ENCODE assay signal across 22 mouse cellular contexts in the genomic region with DNA sequence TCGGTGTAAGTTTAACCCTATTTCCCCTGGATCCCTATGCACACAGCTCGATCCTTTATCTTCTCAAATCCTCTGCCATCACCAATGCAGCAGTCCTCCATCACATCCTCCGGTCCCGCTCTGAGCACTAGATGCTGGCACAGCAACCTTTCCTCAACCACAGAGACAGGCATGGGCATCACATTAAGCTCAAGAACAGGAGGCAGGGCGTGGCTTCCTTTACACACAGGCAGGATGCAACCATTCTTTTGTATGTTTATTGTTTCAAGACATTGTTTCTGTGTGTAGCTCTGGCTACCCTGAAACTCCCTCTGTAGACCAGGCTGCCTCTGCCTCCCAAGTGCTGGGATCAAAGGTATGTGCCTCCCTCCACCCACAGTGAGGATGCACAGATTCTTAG. TPM values are rescaled to one million over a fixed set of nuclear protein-coding genes. Genes with fewer than 3 reads are reported as not detected.
DNase-seq lines count a peak whose midpoint lies in the region; TF ChIP-seq lines count a peak whose summit lies in the region.
"Had no signal": no experiment of that assay in that cellular context is flagged by ENCODE, and none has a peak within 500 bp of the region (broad histone marks: within the 10 kb centered on the region; RNA-seq: fewer than 3 reads in every experiment).

No protein-coding gene starts in this region.

- peak overlapping the region; percentile 81 for H3K27ac ChIP-seq in kidney, adult 2 months (ENCODE audit: insufficient read depth, low read depth, low read length)
- H3K27ac ChIP-seq: heart, embryonic 10.5 days; hindbrain, embryonic 15.5 days; layer of hippocampus, adult 2 months; midbrain, embryonic 15.5 days; neural tube, embryonic 13.5 days; stomach, postnatal 0 days had no signal

- H3K4me3 ChIP-seq in kidney, adult 2 months (ENCODE audit: insufficient read depth, low read depth, low read length): no peak overlapping the region
- H3K4me3 ChIP-seq: erythroblast, embryonic 14.5 days; heart, embryonic 10.5 days; hindbrain, embryonic 15.5 days; layer of hippocampus, adult 2 months; liver, embryonic 15.5 days; midbrain, embryonic 15.5 days; neural tube, embryonic 13.5 days had no signal

- H3K4me1 ChIP-seq in kidney, adult 2 months (ENCODE audit: control insufficient read depth, insufficient read depth, low read length): peaks cover 67% of the 10 kb centered on the region
- H3K4me1 ChIP-seq: midbrain, embryonic 15.5 days had no signal

- DNase-seq in kidney, adult 2 months: no peak
- no peak for DNase-seq in kidney, postnatal 14 days
- DNase-seq in CD4-positive, CD25-positive, alpha-beta regulatory T cell, adult 2 months (ENCODE audit: low read depth, low spot score): peak; percentile 41
- peak; percentile 37 for DNase-seq in T-cell, adult 2 months (ENCODE audit: low spot score)
- peak; percentile 21 for DNase-seq in lung, postnatal 14 days
- no peak for DNase-seq in gastrocnemius, adult 8-10 months (ENCODE audit: low spot score in 2 of 2)
- DNase-seq in adrenal gland, adult 2 months: no peak
- DNase-seq in left cerebral cortex, adult 11 months (ENCODE audit: low spot score): no peak
- DNase-seq: adrenal gland, postnatal 25 days; cerebellum, adult 2 months; gastrocnemius, postnatal 10 days; heart, postnatal 36 days; left cerebral cortex, postnatal 4 days; right cerebral cortex, postnatal 25 days had no signal

- no peak for TF ChIP-seq POLR2A in kidney, adult 2 months (IDR thresholded peaks at IDR 0.05; ENCODE audit: low read depth, low read length)

- no peaks in the 10 kb centered on the region for H3K27me3 ChIP-seq in kidney, adult 2 months (replicated peaks; ENCODE audit: control insufficient read depth, insufficient read depth, low read length)
- H3K27me3 ChIP-seq: hindbrain, embryonic 15.5 days; liver, embryonic 15.5 days; midbrain, embryonic 15.5 days; neural tube, embryonic 13.5 days had no signal

- H3K36me3 ChIP-seq in kidney, adult 2 months (ENCODE audit: control insufficient read depth, insufficient read depth, low read length): no peaks in the 10 kb centered on the region
- H3K36me3 ChIP-seq: hindbrain, embryonic 15.5 days; liver, embryonic 15.5 days; midbrain, embryonic 15.5 days; neural tube, embryonic 13.5 days had no signal

- no peak for TF ChIP-seq CTCF in kidney, adult 2 months (conservative IDR thresholded peaks at IDR 0.05; ENCODE audit: insufficient read depth, insufficient read length, low read depth, low read length)

- 75% methylated on average over 5 of the region's 5 CpGs for WGBS in kidney, adult 2 months

RNA-seq across cellular contexts. Expression of a gene that starts 8.8 kb away (rescaled TPM):
- 116 and 126 TPM in 2 replicates for polyA plus RNA-seq in kidney, adult 2 months (2012; rRNA removed)
- 10 to 100 TPM; 45.3 to 58.5 (median 48.2) TPM for total RNA-seq in gastrocnemius, adult 8-10 months (2022)
- 100 to 1,000 TPM in 1 of 2 experiments, 10 to 100 TPM in 1; 76.7 to 111 TPM for total RNA-seq in adrenal gland, adult 2 months (2021)
- polyA plus RNA-seq in adrenal gland, adult 2 months (2012; rRNA removed): 25.3 and 28.9 TPM in 2 replicates

RNA-seq across cellular contexts. Expression of a gene that starts 55.1 kb away (rescaled TPM):
- 10.3 and 11.1 TPM in 2 replicates for polyA plus RNA-seq in kidney, adult 2 months (2012; rRNA removed)
- 1 to 10 TPM; 2.7 to 4.2 (median 3.5) TPM for total RNA-seq in gastrocnemius, adult 8-10 months (2022)
- 10 to 100 TPM in 1 of 2 experiments, 1 to 10 TPM in 1; 7.4 to 13.6 TPM for total RNA-seq in adrenal gland, adult 2 months (2021)
- polyA plus RNA-seq in adrenal gland, adult 2 months (2012; rRNA removed): 4.5 and 4.7 TPM in 2 replicates

Comparison
In these comparisons a context has a peak if more than half of its experiments do, and no peak if none do; other contexts are left out.
1. DNase-seq: peak in CD4-positive, CD25-positive, alpha-beta regulatory T cell, adult 2 months (single experiment), T-cell, adult 2 months (single experiment) and lung, postnatal 14 days (single experiment); none in kidney, adult 2 months (single experiment), kidney, postnatal 14 days (single experiment), gastrocnemius, adult 8-10 months (0 of 2), adrenal gland, adult 2 months (single experiment) and left cerebral cortex, adult 11 months (single experiment).